Mouse (Mus musculus): Measurements from ENCODE around the gene Gpsm1. TPM values are rescaled to one million over a fixed set of nuclear protein-coding genes. Genes with fewer than 3 reads are reported as not detected.
"Not testable (repeated sequence)": the region's sequence is repeated elsewhere in the genome, so short reads cannot be mapped to it uniquely, and the experiment has no call there.

Gpsm1 gene
- polyA plus RNA-seq, 1 experiment from 2014 or later, result 78.0 TPM

GRCm38 (mm10) chr2:26368572-26368971 lies 53.3 kb downstream of the Gpsm1 start:
- WGBS, result 85% methylated on average over 1 of the region's 1 CpGs
- DNase-seq (ENCODE audit: extremely low spot score, low spot score), result no peak
- no peaks in the 10 kb centered on the region for H3K27me3 ChIP-seq (ENCODE audit: poor library complexity, severe bottlenecking)
- no peak overlapping the region for H3K27ac ChIP-seq
- no peak overlapping the region for H3K4me3 ChIP-seq
- H3K9me3 ChIP-seq, result no peaks in the 10 kb centered on the region
- H3K4me1 ChIP-seq, result no peaks in the 10 kb centered on the region
- peaks cover 100% of the 10 kb centered on the region for H3K36me3 ChIP-seq (replicated peaks)

- DNase-seq (ENCODE audit: extremely low spot score, low spot score), result no peak
- Histone ChIP-seq H3K36me3 (replicated peaks) (peaks cover 100% of the 10 kb centered on the region), H3K27ac (no peak overlapping the region), H3K9me3 (no peaks in the 10 kb centered on the region), H3K4me1 (no peaks in the 10 kb centered on the region), H3K4me3 (no peak overlapping the region), H3K27me3 (ENCODE audit: poor library complexity, severe bottlenecking) (no peaks in the 10 kb centered on the region)
- 98% methylated on average over 8 of the region's 8 CpGs for WGBS
These were observed 57.1 kb downstream of the Gpsm1 start for GRCm38 (mm10) chr2:26372396-26372795.

- peak within 1 kb of the TSS; percentile 78 for H3K4me3 ChIP-seq
- H3K36me3 ChIP-seq (replicated peaks), result peaks cover 72% of the 10 kb centered on the region
- no peaks in the 10 kb centered on the region for H3K27me3 ChIP-seq (ENCODE audit: poor library complexity, severe bottlenecking)
- DNase-seq (ENCODE audit: extremely low spot score, low spot score), result peak; percentile 84
- under 1% methylated on average over 38 of the region's 38 CpGs for WGBS
- H3K27ac ChIP-seq, result peak within 1 kb of the TSS; percentile 78
- no peaks in the 10 kb centered on the region for H3K9me3 ChIP-seq
- peaks cover 20% of the 10 kb centered on the region for H3K4me1 ChIP-seq
These were observed 64.9 kb downstream of the Gpsm1 start, which contains the start of gene Snapc4 for GRCm38 (mm10) chr2:26380131-26380771. Gene Snapc4 (minus strand): TSS chr2:26380653.

- peaks cover 20% of the 10 kb centered on the region for H3K4me1 ChIP-seq
- H3K27ac ChIP-seq, result peak overlapping the region; percentile 78
- not testable (repeated sequence) for H3K9me3 ChIP-seq; DNase-seq (ENCODE audit: extremely low spot score, low spot score); H3K27me3 ChIP-seq (ENCODE audit: poor library complexity, severe bottlenecking)
- peaks cover 72% of the 10 kb centered on the region for H3K36me3 ChIP-seq (replicated peaks)
- peak overlapping the region; percentile 78 for H3K4me3 ChIP-seq
- WGBS, result 33% methylated on average over 6 of the region's 6 CpGs
These were observed 65.6 kb downstream of the Gpsm1 start for GRCm38 (mm10) chr2:26380871-26381270.

- peaks cover 30% of the 10 kb centered on the region for H3K4me1 ChIP-seq
- H3K4me3 ChIP-seq, result peak overlapping the region; percentile 98
- WGBS, result 92% methylated on average over 3 of the region's 3 CpGs
- no peak for DNase-seq (ENCODE audit: extremely low spot score, low spot score)
- peaks cover 76% of the 10 kb centered on the region for H3K36me3 ChIP-seq (replicated peaks)
- no peaks in the 10 kb centered on the region for H3K9me3 ChIP-seq
- H3K27ac ChIP-seq, result no peak overlapping the region
- H3K27me3 ChIP-seq (ENCODE audit: poor library complexity, severe bottlenecking), result no peaks in the 10 kb centered on the region
These were observed 72.4 kb downstream of the Gpsm1 start for GRCm38 (mm10) chr2:26387713-26388112.

GRCm38 (mm10) chr2:26388682-26389153 lies 73.4 kb downstream of the Gpsm1 start:
- H3K36me3 ChIP-seq (replicated peaks), result peaks cover 76% of the 10 kb centered on the region
- H3K4me3 ChIP-seq, result peak overlapping the region; percentile 98
- H3K9me3 ChIP-seq, result no peaks in the 10 kb centered on the region
- H3K27me3 ChIP-seq (ENCODE audit: poor library complexity, severe bottlenecking), result no peaks in the 10 kb centered on the region
- H3K4me1 ChIP-seq, result peaks cover 30% of the 10 kb centered on the region
- 1% methylated on average over 45 of the region's 45 CpGs for WGBS
- no peak for DNase-seq (ENCODE audit: extremely low spot score, low spot score)
- peak overlapping the region; percentile 92 for H3K27ac ChIP-seq

GRCm38 (mm10) chr2:26389154-26389690 lies 73.9 kb downstream of the Gpsm1 start, which contains the start of the genes Entr1 and Pmpca:
Gene Entr1 (minus strand): TSS chr2:26389316.
Gene Pmpca (plus strand): TSS chr2:26389339.
- Histone ChIP-seq H3K9me3 (no peaks in the 10 kb centered on the region), H3K27me3 (ENCODE audit: poor library complexity, severe bottlenecking) (no peaks in the 10 kb centered on the region), H3K4me3 (peak within 1 kb of the TSS; percentile 98), H3K4me1 (peaks cover 30% of the 10 kb centered on the region), H3K36me3 (replicated peaks) (peaks cover 76% of the 10 kb centered on the region), H3K27ac (peak within 1 kb of the TSS; percentile 92)
- peak; percentile 79 for DNase-seq (ENCODE audit: extremely low spot score, low spot score)
- WGBS, result under 1% methylated on average over 60 of the region's 60 CpGs

- Histone ChIP-seq H3K27ac (no peak overlapping the region), H3K4me1 (peaks cover 30% of the 10 kb centered on the region), H3K9me3 (no peaks in the 10 kb centered on the region), H3K36me3 (replicated peaks) (peaks cover 76% of the 10 kb centered on the region), H3K4me3 (0 out of 2 replicates have a peak overlapping the region, but pooled peaks have one; percentile 98), H3K27me3 (ENCODE audit: poor library complexity, severe bottlenecking) (no peaks in the 10 kb centered on the region)
- DNase-seq (ENCODE audit: extremely low spot score, low spot score), result no peak
- WGBS, result 86% methylated on average over 3 of the region's 3 CpGs
These were observed 75.6 kb downstream of the Gpsm1 start for GRCm38 (mm10) chr2:26390954-26391353.

- peaks cover 76% of the 10 kb centered on the region for H3K36me3 ChIP-seq (replicated peaks)
- no peaks in the 10 kb centered on the region for H3K9me3 ChIP-seq
- no peaks in the 10 kb centered on the region for H3K27me3 ChIP-seq (ENCODE audit: poor library complexity, severe bottlenecking)
- DNase-seq (ENCODE audit: extremely low spot score, low spot score), result no peak
- no peak overlapping the region for H3K4me3 ChIP-seq
- 92% methylated on average over 6 of the region's 6 CpGs for WGBS
- H3K27ac ChIP-seq, result no peak overlapping the region
- peaks cover 30% of the 10 kb centered on the region for H3K4me1 ChIP-seq
These were observed 76.3 kb downstream of the Gpsm1 start for GRCm38 (mm10) chr2:26391617-26392016.

Other genes with a start within 250 kb of the Gpsm1 start
- 4.9 and 5.8 TPM in 2 replicates for gene Nacc2, start 192.3 kb upstream of the Gpsm1 start, polyA plus RNA-seq (2016; fragmentation: Nextera tagmentation; extraction: Ambion mirVana)
- gene Lhx3, start 107.2 kb upstream of the Gpsm1 start, polyA plus RNA-seq (2016; fragmentation: Nextera tagmentation; extraction: Ambion mirVana), result 0.22 and 0.29 TPM in 2 replicates
- 19.8 and 21.1 TPM in 2 replicates for gene Qsox2, start 78.0 kb upstream of the Gpsm1 start, polyA plus RNA-seq (2016; fragmentation: Nextera tagmentation; extraction: Ambion mirVana)
- gene Ccdc187, start 21.0 kb upstream of the Gpsm1 start, polyA plus RNA-seq (2016; fragmentation: Nextera tagmentation; extraction: Ambion mirVana), result 0.05 and 0.07 TPM in 2 replicates
- gene Dnlz, start 36.6 kb downstream of the Gpsm1 start, polyA plus RNA-seq (2016; fragmentation: Nextera tagmentation; extraction: Ambion mirVana), result 33.8 and 37.2 TPM in 2 replicates
- gene Card9, start 45.4 kb downstream of the Gpsm1 start, polyA plus RNA-seq (2016; fragmentation: Nextera tagmentation; extraction: Ambion mirVana), result 1.00 and 1.2 TPM in 2 replicates
- gene Snapc4, start 65.1 kb downstream of the Gpsm1 start, polyA plus RNA-seq (2016; fragmentation: Nextera tagmentation; extraction: Ambion mirVana), result 37.8 and 38.9 TPM in 2 replicates
- gene Entr1, start 73.8 kb downstream of the Gpsm1 start, polyA plus RNA-seq (2016; fragmentation: Nextera tagmentation; extraction: Ambion mirVana), result 127 and 128 TPM in 2 replicates
- 151 and 156 TPM in 2 replicates for gene Pmpca, start 73.8 kb downstream of the Gpsm1 start, polyA plus RNA-seq (2016; fragmentation: Nextera tagmentation; extraction: Ambion mirVana)
- gene Inpp5e, start 93.7 kb downstream of the Gpsm1 start, polyA plus RNA-seq (2016; fragmentation: Nextera tagmentation; extraction: Ambion mirVana), result 24.6 and 25.5 TPM in 2 replicates
- 27.0 and 29.8 TPM in 2 replicates for gene Sec16a, start 129.7 kb downstream of the Gpsm1 start, polyA plus RNA-seq (2016; fragmentation: Nextera tagmentation; extraction: Ambion mirVana)
- 25.4 and 26.7 TPM in 2 replicates for gene Notch1, start 201.1 kb downstream of the Gpsm1 start, polyA plus RNA-seq (2016; fragmentation: Nextera tagmentation; extraction: Ambion mirVana)